In the genomic region with DNA sequence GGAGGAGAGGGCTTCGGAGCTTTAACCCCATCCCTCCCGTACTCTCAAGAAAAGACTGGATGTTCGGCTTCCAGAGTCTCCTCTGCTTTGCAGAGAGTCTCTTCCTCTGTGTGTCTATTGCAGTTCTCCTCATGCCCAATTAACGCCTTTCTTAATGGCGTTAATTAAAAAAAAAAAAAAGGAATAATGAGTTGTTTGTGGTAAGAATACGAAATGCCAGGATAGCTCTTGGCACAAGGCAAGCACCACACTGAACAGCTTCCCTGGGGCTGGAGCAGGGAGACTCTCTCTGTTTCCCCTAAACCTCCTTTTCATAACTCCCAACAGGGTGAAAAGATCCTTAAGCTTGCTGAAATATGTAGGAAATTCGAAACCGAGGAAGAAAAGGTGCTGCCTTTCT, we compare ENCODE assay signal across 22 mouse cellular contexts. TPM values are rescaled to one million over a fixed set of nuclear protein-coding genes. Genes with fewer than 3 reads are reported as not detected.
DNase-seq lines count a peak whose midpoint lies in the region; ATAC-seq lines count a peak whose summit lies in the region.
"Had no signal": no experiment of that assay in that cellular context is flagged by ENCODE, and none has a peak within 500 bp of the region (broad histone marks: within the 10 kb centered on the region; RNA-seq: fewer than 3 reads in every experiment).

No protein-coding gene starts in this region.

- no peak for DNase-seq in embryonic facial prominence, embryonic 14.5 days (ENCODE audit: low spot score)
- DNase-seq in embryonic facial prominence, embryonic 10.5 days (ENCODE audit: low spot score), result no peak
- no peak for DNase-seq in kidney, adult 11 months
- no peak for DNase-seq in cerebellum, adult 9-11 months
- DNase-seq in hindbrain, embryonic 14.5 days (ENCODE audit: low spot score), result no peak
- DNase-seq: adrenal gland, adult 2 months; cerebellum, adult 18-20 months; cerebellum, adult 9-10 months; cerebellum, postnatal 25 days; gastrocnemius, postnatal 25 days; heart, adult 18-20 months; heart, postnatal 36 days; kidney, adult 8-10 months had no signal

- no peak overlapping the region for H3K27ac ChIP-seq in embryonic facial prominence, embryonic 14.5 days (replicated peaks; ENCODE audit: low read depth, low read length)
- H3K27ac ChIP-seq in embryonic facial prominence, embryonic 10.5 days (replicated peaks), result no peak overlapping the region; the same call in 1 of the 2 replicates
- H3K27ac ChIP-seq in kidney, embryonic 15.5 days, result no peak overlapping the region
- H3K27ac ChIP-seq in forebrain, embryonic 15.5 days (replicated peaks), result no peak overlapping the region
- H3K27ac ChIP-seq in hindbrain, embryonic 12.5 days, result no peak overlapping the region
- no peak overlapping the region for H3K27ac ChIP-seq in hindbrain, embryonic 14.5 days
- H3K27ac ChIP-seq: embryonic facial prominence, embryonic 13.5 days; heart, embryonic 15.5 days; hindbrain, embryonic 15.5 days had no signal

- peak overlapping the region; percentile 10; the same call in 1 of the 2 replicates for H3K4me2 ChIP-seq in embryonic facial prominence, embryonic 14.5 days (ENCODE audit: low read depth, low read length)
- peak overlapping the region; percentile 41; the same call in 1 of the 2 replicates for H3K4me2 ChIP-seq in kidney, embryonic 15.5 days
- no peak overlapping the region for H3K4me2 ChIP-seq in forebrain, embryonic 15.5 days (replicated peaks)
- no peak overlapping the region for H3K4me2 ChIP-seq in hindbrain, embryonic 12.5 days (replicated peaks)
- no peak overlapping the region for H3K4me2 ChIP-seq in hindbrain, embryonic 14.5 days (replicated peaks)
- H3K4me2 ChIP-seq: hindbrain, embryonic 15.5 days had no signal

- H3K9me3 ChIP-seq in embryonic facial prominence, embryonic 14.5 days (ENCODE audit: control insufficient read depth, low read length), result no peaks in the 10 kb centered on the region
- H3K9me3 ChIP-seq in embryonic facial prominence, embryonic 10.5 days, result no peaks in the 10 kb centered on the region
- H3K9me3 ChIP-seq in kidney, embryonic 15.5 days (replicated peaks), result no peaks in the 10 kb centered on the region
- no peaks in the 10 kb centered on the region for H3K9me3 ChIP-seq in forebrain, embryonic 15.5 days
- no peaks in the 10 kb centered on the region for H3K9me3 ChIP-seq in hindbrain, embryonic 12.5 days (replicated peaks)
- no peaks in the 10 kb centered on the region for H3K9me3 ChIP-seq in hindbrain, embryonic 14.5 days (ENCODE audit: control insufficient read depth, low read length)
- H3K9me3 ChIP-seq: embryonic facial prominence, embryonic 13.5 days; heart, embryonic 12.5 days; heart, embryonic 15.5 days; hindbrain, embryonic 10.5 days; hindbrain, embryonic 15.5 days had no signal

- ATAC-seq in embryonic facial prominence, embryonic 14.5 days (ENCODE audit: low read depth), result no peak
- no peak for ATAC-seq in kidney, embryonic 15.5 days (replicated peaks; ENCODE audit: low FRiP score)
- peak; percentile 41; the same call in 1 of the 2 replicates for ATAC-seq in forebrain, embryonic 15.5 days (replicated peaks)
- no peak for ATAC-seq in hindbrain, embryonic 12.5 days (ENCODE audit: low FRiP score)
- no peak for ATAC-seq in hindbrain, embryonic 14.5 days (ENCODE audit: low FRiP score)
- ATAC-seq: intestine, postnatal 0 days had no signal

- no peak overlapping the region for H3K4me3 ChIP-seq in embryonic facial prominence, embryonic 14.5 days (ENCODE audit: low read depth, low read length)
- no peak overlapping the region for H3K4me3 ChIP-seq in embryonic facial prominence, embryonic 10.5 days
- no peak overlapping the region for H3K4me3 ChIP-seq in kidney, embryonic 15.5 days (replicated peaks)
- no peak overlapping the region for H3K4me3 ChIP-seq in forebrain, embryonic 15.5 days
- H3K4me3 ChIP-seq in hindbrain, embryonic 12.5 days, result no peak overlapping the region
- no peak overlapping the region for H3K4me3 ChIP-seq in hindbrain, embryonic 14.5 days (replicated peaks; ENCODE audit: low read length)
- H3K4me3 ChIP-seq: embryonic facial prominence, embryonic 13.5 days; heart, embryonic 12.5 days; heart, embryonic 15.5 days; hindbrain, embryonic 10.5 days; hindbrain, embryonic 15.5 days had no signal

- no peaks in the 10 kb centered on the region for H3K36me3 ChIP-seq in embryonic facial prominence, embryonic 14.5 days (ENCODE audit: control insufficient read depth, insufficient read depth, low read length)
- no peaks in the 10 kb centered on the region for H3K36me3 ChIP-seq in embryonic facial prominence, embryonic 10.5 days (replicated peaks)
- H3K36me3 ChIP-seq in kidney, embryonic 15.5 days, result no peaks in the 10 kb centered on the region
- no peaks in the 10 kb centered on the region for H3K36me3 ChIP-seq in forebrain, embryonic 15.5 days
- no peaks in the 10 kb centered on the region for H3K36me3 ChIP-seq in hindbrain, embryonic 12.5 days
- no peaks in the 10 kb centered on the region for H3K36me3 ChIP-seq in hindbrain, embryonic 14.5 days (replicated peaks; ENCODE audit: control insufficient read depth, insufficient read depth)
- H3K36me3 ChIP-seq: embryonic facial prominence, embryonic 13.5 days; heart, embryonic 12.5 days; heart, embryonic 15.5 days; hindbrain, embryonic 10.5 days; hindbrain, embryonic 15.5 days had no signal

- no peaks in the 10 kb centered on the region for H3K27me3 ChIP-seq in embryonic facial prominence, embryonic 14.5 days (replicated peaks; ENCODE audit: control insufficient read depth, insufficient read depth, low read length)
- H3K27me3 ChIP-seq in embryonic facial prominence, embryonic 10.5 days (replicated peaks; ENCODE audit: low read depth, poor library complexity, severe bottlenecking), result peaks cover 20% of the 10 kb centered on the region
- peaks cover 10% of the 10 kb centered on the region; the same call in 1 of the 2 replicates for H3K27me3 ChIP-seq in kidney, embryonic 15.5 days
- H3K27me3 ChIP-seq in forebrain, embryonic 15.5 days, result peaks cover 14% of the 10 kb centered on the region; the same call in 1 of the 2 replicates
- peaks cover 33% of the 10 kb centered on the region for H3K27me3 ChIP-seq in hindbrain, embryonic 12.5 days
- H3K27me3 ChIP-seq in hindbrain, embryonic 14.5 days (ENCODE audit: control insufficient read depth, insufficient read depth, low read length), result peaks cover 15% of the 10 kb centered on the region
- H3K27me3 ChIP-seq: embryonic facial prominence, embryonic 13.5 days had no signal

- no peak overlapping the region for H3K9ac ChIP-seq in embryonic facial prominence, embryonic 14.5 days (ENCODE audit: low read depth, low read length)
- no peak overlapping the region for H3K9ac ChIP-seq in kidney, embryonic 15.5 days
- no peak overlapping the region for H3K9ac ChIP-seq in forebrain, embryonic 15.5 days (replicated peaks)
- H3K9ac ChIP-seq in hindbrain, embryonic 12.5 days, result no peak overlapping the region
- no peak overlapping the region for H3K9ac ChIP-seq in hindbrain, embryonic 14.5 days
- H3K9ac ChIP-seq: embryonic facial prominence, embryonic 13.5 days; heart, embryonic 12.5 days; heart, embryonic 15.5 days; hindbrain, embryonic 15.5 days had no signal

- WGBS in embryonic facial prominence, embryonic 14.5 days, result 79% methylated on average over 8 of the region's 8 CpGs
- 86% methylated on average over 8 of the region's 8 CpGs for WGBS in embryonic facial prominence, embryonic 10.5 days
- WGBS in kidney, embryonic 15.5 days, result 73% methylated on average over 8 of the region's 8 CpGs
- 35% methylated on average over 8 of the region's 8 CpGs for WGBS in forebrain, embryonic 15.5 days
- WGBS in hindbrain, embryonic 12.5 days, result 86% methylated on average over 8 of the region's 8 CpGs
- WGBS in hindbrain, embryonic 14.5 days, result 78% methylated on average over 8 of the region's 8 CpGs

- H3K4me1 ChIP-seq in embryonic facial prominence, embryonic 14.5 days (ENCODE audit: control insufficient read depth, insufficient read depth, low read length), result peaks cover 13% of the 10 kb centered on the region
- H3K4me1 ChIP-seq in embryonic facial prominence, embryonic 10.5 days, result peaks cover 39% of the 10 kb centered on the region
- peaks cover 41% of the 10 kb centered on the region for H3K4me1 ChIP-seq in kidney, embryonic 15.5 days
- peaks cover 26% of the 10 kb centered on the region for H3K4me1 ChIP-seq in forebrain, embryonic 15.5 days
- peaks cover 16% of the 10 kb centered on the region for H3K4me1 ChIP-seq in hindbrain, embryonic 12.5 days
- no peaks in the 10 kb centered on the region for H3K4me1 ChIP-seq in hindbrain, embryonic 14.5 days (replicated peaks; ENCODE audit: control insufficient read depth, insufficient read depth, low read length)

RNA-seq across cellular contexts. Expression of gene Fkbp11, which starts 5.8 kb away (rescaled TPM):
- polyA plus RNA-seq in embryonic facial prominence, embryonic 14.5 days (2014; fragmentation: Nextera tagmentation; extraction: Ambion mirVana), result 88.8 and 108 TPM in 2 replicates
- 23.2 and 26.3 TPM in 2 replicates for polyA plus RNA-seq in embryonic facial prominence, embryonic 10.5 days (2016; fragmentation: Nextera tagmentation; extraction: Ambion mirVana)
- 40.3 and 40.5 TPM in 2 replicates for polyA plus RNA-seq in kidney, embryonic 15.5 days (2015; fragmentation: Nextera tagmentation; extraction: Ambion mirVana)
- 3.5 and 3.6 TPM in 2 replicates for polyA plus RNA-seq in forebrain, embryonic 15.5 days (2015; fragmentation: Nextera tagmentation; extraction: Ambion mirVana)
- 14.3 and 15.1 TPM in 2 replicates for polyA plus RNA-seq in hindbrain, embryonic 12.5 days (2016; fragmentation: Nextera tagmentation; extraction: Ambion mirVana)
- polyA plus RNA-seq in hindbrain, embryonic 14.5 days (2014; fragmentation: Nextera tagmentation; extraction: Ambion mirVana), result 6.4 and 7.2 TPM in 2 replicates

RNA-seq across cellular contexts. Expression of gene Ccdc65, which starts 14.2 kb away (rescaled TPM):
- 1.7 and 3.9 TPM in 2 replicates for polyA plus RNA-seq in embryonic facial prominence, embryonic 14.5 days (2014; fragmentation: Nextera tagmentation; extraction: Ambion mirVana)
- polyA plus RNA-seq in embryonic facial prominence, embryonic 10.5 days (2016; fragmentation: Nextera tagmentation; extraction: Ambion mirVana), result 0.60 and 0.80 TPM in 2 replicates
- 0.73 and 1.1 TPM in 2 replicates for polyA plus RNA-seq in kidney, embryonic 15.5 days (2015; fragmentation: Nextera tagmentation; extraction: Ambion mirVana)
- polyA plus RNA-seq in forebrain, embryonic 15.5 days (2015; fragmentation: Nextera tagmentation; extraction: Ambion mirVana), result 2.3 and 4.3 TPM in 2 replicates
- polyA plus RNA-seq in hindbrain, embryonic 12.5 days (2016; fragmentation: Nextera tagmentation; extraction: Ambion mirVana), result 3.1 and 3.5 TPM in 2 replicates
- 5.6 and 6.6 TPM in 2 replicates for polyA plus RNA-seq in hindbrain, embryonic 14.5 days (2014; fragmentation: Nextera tagmentation; extraction: Ambion mirVana)

RNA-seq across cellular contexts. Expression of gene Arf3, which starts 40.8 kb away (rescaled TPM):
- 33.9 and 34.8 TPM in 2 replicates for polyA plus RNA-seq in embryonic facial prominence, embryonic 14.5 days (2014; fragmentation: Nextera tagmentation; extraction: Ambion mirVana)
- 41.6 and 43.1 TPM in 2 replicates for polyA plus RNA-seq in embryonic facial prominence, embryonic 10.5 days (2016; fragmentation: Nextera tagmentation; extraction: Ambion mirVana)
- 51.9 and 55.6 TPM in 2 replicates for polyA plus RNA-seq in kidney, embryonic 15.5 days (2015; fragmentation: Nextera tagmentation; extraction: Ambion mirVana)
- polyA plus RNA-seq in forebrain, embryonic 15.5 days (2015; fragmentation: Nextera tagmentation; extraction: Ambion mirVana), result 82.3 and 88.2 TPM in 2 replicates
- 65.1 and 65.2 TPM in 2 replicates for polyA plus RNA-seq in hindbrain, embryonic 12.5 days (2016; fragmentation: Nextera tagmentation; extraction: Ambion mirVana)
- 77.2 and 84.7 TPM in 2 replicates for polyA plus RNA-seq in hindbrain, embryonic 14.5 days (2014; fragmentation: Nextera tagmentation; extraction: Ambion mirVana)

RNA-seq across cellular contexts. Expression of gene Rnd1, which starts 44.9 kb away (rescaled TPM):
- polyA plus RNA-seq in embryonic facial prominence, embryonic 14.5 days (2014; fragmentation: Nextera tagmentation; extraction: Ambion mirVana), result 0.42 TPM in 2 replicates
- polyA plus RNA-seq in embryonic facial prominence, embryonic 10.5 days (2016; fragmentation: Nextera tagmentation; extraction: Ambion mirVana), result 0.88 and 1.5 TPM in 2 replicates
- 0.62 and 0.99 TPM in 2 replicates for polyA plus RNA-seq in kidney, embryonic 15.5 days (2015; fragmentation: Nextera tagmentation; extraction: Ambion mirVana)
- polyA plus RNA-seq in forebrain, embryonic 15.5 days (2015; fragmentation: Nextera tagmentation; extraction: Ambion mirVana), result 11.0 and 12.8 TPM in 2 replicates
- 6.4 and 6.5 TPM in 2 replicates for polyA plus RNA-seq in hindbrain, embryonic 12.5 days (2016; fragmentation: Nextera tagmentation; extraction: Ambion mirVana)
- 6.0 and 6.1 TPM in 2 replicates for polyA plus RNA-seq in hindbrain, embryonic 14.5 days (2014; fragmentation: Nextera tagmentation; extraction: Ambion mirVana)

RNA-seq across cellular contexts. Expression of gene Wnt10b, which starts 55.8 kb away (rescaled TPM):
- 4.1 and 4.3 TPM in 2 replicates for polyA plus RNA-seq in embryonic facial prominence, embryonic 14.5 days (2014; fragmentation: Nextera tagmentation; extraction: Ambion mirVana)
- 0.34 and 0.40 TPM in 2 replicates for polyA plus RNA-seq in embryonic facial prominence, embryonic 10.5 days (2016; fragmentation: Nextera tagmentation; extraction: Ambion mirVana)
- polyA plus RNA-seq in kidney, embryonic 15.5 days (2015; fragmentation: Nextera tagmentation; extraction: Ambion mirVana), result 0.12 and 0.31 TPM in 2 replicates
- polyA plus RNA-seq in forebrain, embryonic 15.5 days (2015; fragmentation: Nextera tagmentation; extraction: Ambion mirVana), result not detected in 2 replicates
- 0.59 and 0.91 TPM in 2 replicates for polyA plus RNA-seq in hindbrain, embryonic 12.5 days (2016; fragmentation: Nextera tagmentation; extraction: Ambion mirVana)
- polyA plus RNA-seq in hindbrain, embryonic 14.5 days (2014; fragmentation: Nextera tagmentation; extraction: Ambion mirVana), result not detected in 2 replicates
- polyA plus RNA-seq: heart, embryonic 12.5 days; heart, embryonic 15.5 days; hindbrain, embryonic 15.5 days; intestine, postnatal 0 days had no signal

Comparison
In these comparisons a context has a peak if more than half of its experiments do, and no peak if none do; other contexts are left out.
1. H3K4me2 ChIP-seq: peak in embryonic facial prominence, embryonic 14.5 days (single experiment) and kidney, embryonic 15.5 days (single experiment); none in forebrain, embryonic 15.5 days (single experiment), hindbrain, embryonic 12.5 days (single experiment) and hindbrain, embryonic 14.5 days (single experiment).